Mouse (Mus musculus): ENCODE results near the gene Cpne9.

GRCm38 (mm10) chr6:113343177-113344092 is 61.3 kb downstream of the Cpne9 start, which contains the start of gene Camk1:
- TF ChIP-seq CTCF (IDR thresholded peaks at IDR 0.05; ENCODE audit: low read depth): no peak
- TF ChIP-seq EP300 (IDR thresholded peaks at IDR 0.05; ENCODE audit: low read depth): no peak
